Mouse (Mus musculus) cerebellum, adult (tissue): ENCODE data around the gene Fxn.

Source experiments
- ATAC-seq: cut with Nextera tagmentation; 2 replicates; pipeline ENCODE4 v1.9.2; 2017; ENCODE audit warnings: mild to moderate bottlenecking, moderate library complexity, mixed read lengths; ENCODE audit not compliant: insufficient number of reproducible peaks, low FRiP score, low TSS enrichment

Gene Fxn

DNA sequence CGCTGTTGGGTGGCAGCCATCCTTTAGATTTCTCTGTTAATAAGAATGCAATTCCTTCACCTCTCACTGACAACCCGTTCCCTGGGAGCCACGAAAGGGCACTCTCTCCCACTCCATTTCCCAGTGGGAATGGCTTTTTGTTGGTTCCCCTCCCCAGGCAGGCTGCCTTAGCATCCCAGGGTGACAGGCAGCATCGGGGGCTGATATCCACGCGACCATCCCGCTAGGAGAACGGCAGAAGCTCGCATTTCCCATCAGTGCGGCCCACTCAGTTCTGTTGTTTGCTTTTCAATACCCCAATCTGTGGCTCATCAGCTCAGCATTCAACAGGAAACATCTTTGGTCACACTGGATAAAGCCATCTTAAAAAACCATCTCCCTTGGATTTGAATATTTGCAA lies 21.8 kb upstream of the Fxn start:
- no peak for ATAC-seq

DNA sequence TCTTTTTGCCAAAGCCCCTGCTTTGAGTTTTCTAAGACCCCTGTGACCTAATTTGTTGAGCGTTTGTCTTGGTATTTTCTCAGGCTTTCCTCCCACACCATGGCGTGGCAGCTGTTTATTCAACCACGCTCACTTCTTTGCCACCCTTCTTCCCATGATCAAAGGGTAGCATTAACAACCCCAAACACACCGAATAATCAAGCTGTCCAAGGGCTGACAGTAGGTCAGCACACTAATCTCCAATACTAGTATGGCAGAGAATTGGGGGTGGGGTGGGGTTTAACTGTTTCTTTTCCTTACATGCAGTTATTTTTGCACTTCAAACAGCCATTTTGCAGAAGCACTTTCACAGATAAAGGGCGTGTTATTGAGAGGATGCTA lies 21.4 kb upstream of the Fxn start:
- ATAC-seq, result no peak

DNA sequence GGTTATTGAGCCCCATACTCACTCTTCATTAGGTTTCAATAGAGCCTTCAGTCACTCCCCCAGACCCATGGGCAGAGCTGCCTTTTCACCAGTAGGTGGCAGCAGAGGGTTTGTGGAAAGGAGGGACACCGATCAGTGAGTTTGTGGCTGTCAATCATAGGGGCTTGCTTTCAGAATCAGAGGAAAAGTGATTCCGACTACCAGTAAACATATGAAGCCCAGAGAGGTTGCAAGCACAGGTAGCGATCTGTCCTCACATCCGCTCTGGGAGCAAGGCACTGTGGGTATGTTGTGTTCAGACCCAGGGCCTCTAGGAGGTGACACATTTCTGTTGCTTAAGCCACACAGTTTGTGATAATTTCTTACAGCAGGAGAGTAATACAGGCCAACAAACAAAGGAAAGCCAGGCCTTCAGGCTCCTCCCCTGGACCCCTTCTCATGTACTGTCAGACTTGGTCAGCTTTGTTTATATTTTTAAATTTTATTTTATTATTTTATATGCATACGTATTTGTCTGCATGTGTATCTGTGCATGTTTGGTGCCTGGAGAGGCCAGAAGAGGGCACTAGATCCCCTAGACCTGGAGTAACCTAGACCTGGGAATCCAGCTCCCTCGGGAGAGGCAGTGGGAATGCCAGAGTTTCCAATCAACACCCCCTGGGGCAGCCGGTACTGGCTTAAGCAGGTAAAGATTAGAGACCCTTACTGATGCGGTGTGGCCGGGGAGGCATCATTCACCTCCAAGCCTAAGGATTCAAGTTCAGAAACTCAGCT lies 20.8 kb upstream of the Fxn start:
- peak; percentile 71; the same call in 1 of the 2 replicates for ATAC-seq

DNA sequence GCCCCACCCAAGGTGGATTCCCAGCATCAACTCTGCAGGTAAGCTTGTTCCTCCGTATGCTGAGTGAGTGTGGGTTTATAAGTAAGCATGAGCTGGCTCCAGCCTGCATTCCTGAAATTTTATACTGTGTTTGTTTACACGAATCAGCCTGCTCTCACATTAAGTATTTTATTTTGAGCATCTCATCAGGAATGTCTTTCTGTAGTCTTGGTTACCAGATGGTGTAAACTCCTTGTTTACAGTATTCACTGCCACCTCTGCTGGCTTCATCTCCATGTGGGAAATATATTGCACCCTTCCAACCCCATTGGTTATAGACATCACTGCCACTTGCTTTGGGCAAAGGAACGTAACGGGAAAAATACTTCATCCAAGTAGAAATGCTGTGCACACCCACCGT lies 13.1 kb upstream of the Fxn start:
- ATAC-seq, result no peak

DNA sequence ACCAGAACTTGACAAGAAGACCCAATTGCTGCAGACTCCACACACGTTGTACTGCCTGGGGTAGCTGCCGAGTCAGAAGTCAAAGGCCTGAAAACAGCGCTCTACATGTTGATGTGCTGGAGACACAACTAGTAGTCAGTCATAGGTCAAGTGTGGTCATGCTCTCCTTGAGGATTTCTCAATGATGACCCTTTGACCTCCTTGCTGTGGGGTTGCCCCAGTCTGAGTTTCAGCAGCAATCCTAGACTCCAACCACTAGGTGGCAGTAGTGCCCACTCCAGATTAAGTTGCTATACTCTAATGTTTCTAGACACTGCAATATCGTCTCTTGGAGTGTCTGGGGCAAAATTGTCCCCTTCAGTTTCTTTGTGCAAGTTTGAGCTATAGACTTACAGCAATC lies 3.8 kb upstream of the Fxn start:
- no peak for ATAC-seq

DNA sequence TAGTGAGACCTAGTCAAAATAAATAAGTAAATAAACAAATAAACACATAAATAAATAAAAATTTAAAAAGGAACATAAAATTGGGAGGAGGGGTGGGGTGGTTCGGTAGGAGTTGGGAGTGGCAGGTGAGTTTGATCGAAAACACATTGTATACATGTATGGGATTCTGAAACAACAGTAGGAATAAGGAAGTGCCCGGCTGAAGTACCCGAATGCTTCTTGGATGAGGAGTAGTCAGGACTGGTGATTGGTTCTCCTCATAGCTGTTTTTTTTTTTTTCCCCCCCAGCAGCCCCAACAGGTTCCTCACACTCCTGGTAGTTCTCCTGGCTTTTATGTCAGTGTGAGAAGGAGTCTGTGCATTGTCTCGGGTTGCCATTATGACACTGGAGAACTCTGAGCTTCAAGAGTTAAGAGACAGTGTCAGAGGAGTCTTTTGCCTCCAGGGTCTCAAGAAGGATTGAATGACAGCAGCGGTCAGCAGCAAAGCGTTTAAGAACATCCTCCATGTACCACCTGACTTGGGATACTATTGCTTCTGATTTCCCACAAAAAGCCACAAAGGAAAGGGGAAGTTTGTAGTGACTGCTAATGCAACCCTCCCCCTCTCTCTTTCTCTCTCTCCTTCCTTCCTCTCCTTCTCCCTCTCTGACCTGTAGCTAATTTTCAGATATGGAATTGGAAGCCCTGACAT lies 1.0 kb upstream of the Fxn start:
- no peak for ATAC-seq

DNA sequence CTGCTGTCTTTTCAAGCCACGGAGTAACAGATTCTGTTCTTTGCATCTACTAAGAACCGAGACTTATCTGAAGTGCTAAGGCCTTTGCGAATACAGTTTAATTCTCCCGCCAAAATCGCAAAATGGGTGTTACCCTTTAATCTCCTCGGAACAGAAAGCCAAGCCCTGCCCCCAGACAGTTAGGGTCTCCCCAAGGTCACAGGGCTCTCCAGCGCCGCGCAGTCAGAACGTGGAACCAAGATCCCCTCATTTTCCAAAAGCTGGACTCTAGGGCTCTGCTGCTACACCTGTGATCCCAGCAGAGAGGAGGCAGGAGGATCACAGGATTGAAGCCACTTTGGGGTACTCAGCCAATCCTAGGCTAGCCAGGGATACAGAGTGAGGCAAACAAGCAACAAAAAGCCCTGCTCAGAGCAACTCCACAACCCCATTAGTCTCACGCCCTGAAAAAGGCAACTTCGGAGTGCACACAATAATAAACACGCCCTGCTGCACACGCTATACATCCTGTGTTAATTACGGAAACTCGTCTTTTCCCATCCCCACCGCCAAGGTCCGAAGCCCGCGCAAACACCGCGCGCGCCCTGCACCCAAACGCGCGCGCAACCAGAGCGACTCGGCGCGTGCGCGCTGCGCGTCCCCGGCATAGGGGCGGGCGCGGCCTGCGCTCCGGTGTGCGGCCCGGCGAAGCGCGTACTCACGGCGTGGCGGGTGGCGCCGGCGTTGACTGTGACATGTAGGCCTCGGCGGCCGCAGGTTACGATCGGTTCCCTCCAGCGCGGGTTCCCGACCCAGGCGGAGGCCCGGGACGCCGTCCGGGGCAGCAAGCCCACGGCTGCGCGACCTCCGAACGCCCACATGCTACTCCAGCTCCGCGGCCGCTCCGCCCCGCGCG lies 452 bp downstream of the Fxn start:
- ATAC-seq, result peak; percentile 73

DNA sequence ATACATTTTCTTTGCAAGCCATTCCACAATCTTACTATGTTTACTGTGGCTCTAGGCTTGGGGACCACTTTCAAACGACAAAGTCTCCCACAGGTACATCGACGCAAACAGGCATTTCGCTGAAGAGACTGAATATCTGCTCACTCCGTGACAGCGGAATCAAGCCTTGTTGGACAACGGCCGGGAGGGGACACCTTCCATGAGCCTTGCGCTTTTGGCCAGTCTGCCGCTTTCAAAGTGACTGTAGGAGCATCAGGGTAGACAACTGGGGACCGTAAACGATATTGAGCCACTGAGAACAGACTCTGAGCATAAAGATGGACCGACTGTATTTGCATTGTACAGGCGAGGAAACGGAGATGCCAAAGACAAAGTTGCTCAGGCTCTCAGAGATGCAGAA lies 1.5 kb downstream of the Fxn start:
- no peak for ATAC-seq

DNA sequence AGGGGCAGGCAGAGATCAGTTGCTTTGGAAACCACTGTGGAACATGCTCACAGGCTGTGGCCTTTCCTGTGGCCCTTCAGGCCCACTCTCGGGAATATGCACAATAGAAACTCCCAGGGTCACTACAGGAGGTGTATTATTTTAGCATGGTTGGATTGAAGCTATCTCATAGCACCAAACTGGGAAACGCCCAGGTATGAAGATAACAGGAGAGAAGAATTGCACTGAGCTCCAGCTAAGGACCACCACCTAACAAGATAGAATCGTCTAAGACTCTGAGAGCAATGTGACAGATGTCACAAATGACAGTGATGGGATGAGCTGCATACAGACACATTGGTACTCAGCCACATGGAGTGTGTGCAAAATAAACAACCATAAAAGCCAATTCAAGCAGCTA lies 6.1 kb downstream of the Fxn start:
- no peak for ATAC-seq

DNA sequence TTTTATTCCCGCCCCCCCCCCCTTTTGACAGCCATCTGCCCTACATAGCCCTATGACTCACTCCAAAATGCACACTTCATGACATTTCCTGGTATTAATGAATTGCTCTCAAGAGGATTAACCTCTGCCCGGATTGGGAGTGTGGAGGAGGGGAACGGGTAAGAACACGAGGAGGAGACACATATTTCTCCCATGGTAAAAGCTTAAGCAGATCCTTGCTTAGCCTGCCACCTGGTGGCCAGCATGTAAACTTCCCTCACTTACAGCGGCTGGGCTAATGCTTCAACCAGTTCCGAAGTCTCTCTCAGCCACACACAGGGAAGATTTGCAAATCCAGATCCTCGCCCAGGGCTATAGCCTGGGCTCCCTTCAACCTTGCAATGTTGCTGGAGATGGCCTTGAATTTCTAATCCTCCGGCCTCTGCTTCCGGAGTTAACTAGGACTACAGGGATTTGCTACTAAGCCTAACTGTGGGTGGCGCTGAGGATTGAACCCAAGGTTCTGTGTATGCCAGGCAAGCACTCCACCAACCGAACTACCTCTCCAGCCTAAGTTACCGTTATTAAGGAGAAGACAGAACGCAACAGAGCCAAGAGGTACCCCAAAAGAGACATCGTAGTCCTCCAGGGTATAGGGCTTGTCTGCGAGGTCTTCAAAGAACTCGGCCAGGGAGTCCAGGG lies 8.5 kb downstream of the Fxn start:
- peak; percentile 93 for ATAC-seq

DNA sequence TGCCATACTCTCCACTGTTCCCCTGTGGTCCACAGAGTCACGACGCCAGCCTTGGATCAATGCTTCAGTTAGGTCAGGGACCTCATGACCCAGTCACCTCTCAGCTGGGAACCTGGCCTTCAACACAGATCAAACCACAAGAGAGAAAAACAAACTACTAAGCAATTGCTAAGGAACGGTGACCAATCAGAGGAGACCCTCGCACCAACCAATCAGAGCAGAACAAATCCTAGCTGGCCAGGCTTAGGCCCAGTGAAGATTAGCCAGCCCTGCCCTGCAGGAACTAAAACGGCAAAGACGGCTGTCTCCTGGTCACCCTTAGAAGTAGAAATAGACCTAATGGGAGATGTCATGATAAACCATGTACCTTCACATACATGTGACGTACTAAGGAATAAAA lies 9.1 kb downstream of the Fxn start:
- peak; percentile 46; the same call in 1 of the 2 replicates for ATAC-seq

DNA sequence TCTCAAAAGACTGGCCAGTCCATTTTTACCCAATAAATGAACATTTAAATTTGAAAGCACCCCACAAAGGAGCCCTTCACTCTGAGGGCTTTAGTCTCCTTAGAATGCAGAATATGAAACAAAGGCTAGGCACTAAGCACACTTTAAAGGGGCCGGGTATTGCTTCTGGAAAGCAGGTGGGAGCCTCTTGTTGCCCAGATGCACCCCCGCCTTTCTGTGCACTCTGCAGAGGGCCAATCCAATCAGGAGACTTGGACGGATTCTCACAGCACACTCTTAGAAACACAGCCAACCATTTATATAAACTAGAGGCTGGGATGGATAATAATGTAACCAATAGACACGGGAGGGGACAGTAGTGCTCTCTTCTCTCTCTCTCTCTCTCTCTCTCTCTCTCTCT lies 11.9 kb downstream of the Fxn start:
- ATAC-seq, result no peak

DNA sequence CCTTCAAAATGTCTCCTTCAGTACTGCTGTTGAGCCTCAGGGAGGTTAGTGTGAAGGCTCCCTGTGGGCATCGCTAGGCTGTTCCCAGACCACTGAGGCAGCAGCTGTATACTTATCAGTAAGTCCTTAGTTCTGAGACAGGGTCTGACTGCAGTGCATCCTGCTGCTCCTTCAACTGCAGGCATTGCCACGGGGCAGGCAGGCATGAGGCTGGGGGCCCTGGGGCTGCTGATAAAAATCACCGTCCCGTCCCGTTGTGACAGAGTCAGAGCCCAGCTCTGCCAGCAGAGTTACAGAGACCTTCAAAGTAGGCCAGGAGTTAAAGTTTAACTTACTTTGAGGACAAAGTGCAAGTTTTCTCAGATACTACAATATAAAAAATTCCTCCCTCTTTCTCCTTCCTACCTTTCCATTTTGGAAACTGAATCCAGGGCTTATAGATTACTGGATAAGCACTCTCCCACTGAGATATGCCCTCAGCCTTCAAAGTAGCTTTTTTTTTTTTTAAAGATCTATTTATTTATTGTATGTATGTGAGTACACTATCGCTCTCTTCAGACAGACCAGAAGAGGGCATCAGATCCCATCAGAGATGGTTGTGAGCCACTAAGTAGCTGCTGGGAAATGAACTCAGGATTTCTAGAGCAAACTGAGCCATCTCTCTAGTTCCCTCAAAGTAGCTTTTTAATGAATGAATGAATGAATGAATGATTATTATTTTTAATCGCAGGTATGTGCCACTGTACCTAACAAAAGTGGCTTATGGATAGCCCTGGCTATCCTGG lies 14.2 kb downstream of the Fxn start:
- no peak for ATAC-seq

DNA sequence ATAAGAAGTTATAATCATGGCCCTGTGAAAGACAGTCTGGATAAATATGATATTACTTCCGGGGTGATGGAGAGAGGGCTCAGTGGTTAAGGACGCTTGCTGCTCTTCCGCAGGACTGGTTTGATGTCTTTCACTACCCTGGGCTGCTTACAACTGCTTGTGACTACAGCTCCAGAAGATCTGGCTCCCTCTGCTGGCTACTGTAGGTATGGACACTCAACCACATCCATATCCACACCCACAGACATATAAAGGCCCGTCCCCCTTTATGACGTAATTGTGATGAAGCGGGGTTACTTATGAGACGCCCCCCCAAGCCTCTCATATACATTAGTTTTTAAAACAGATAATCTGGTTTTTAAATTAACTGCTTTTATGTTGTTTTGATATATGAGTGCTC lies 15.4 kb downstream of the Fxn start:
- ATAC-seq, result peak; percentile 80

DNA sequence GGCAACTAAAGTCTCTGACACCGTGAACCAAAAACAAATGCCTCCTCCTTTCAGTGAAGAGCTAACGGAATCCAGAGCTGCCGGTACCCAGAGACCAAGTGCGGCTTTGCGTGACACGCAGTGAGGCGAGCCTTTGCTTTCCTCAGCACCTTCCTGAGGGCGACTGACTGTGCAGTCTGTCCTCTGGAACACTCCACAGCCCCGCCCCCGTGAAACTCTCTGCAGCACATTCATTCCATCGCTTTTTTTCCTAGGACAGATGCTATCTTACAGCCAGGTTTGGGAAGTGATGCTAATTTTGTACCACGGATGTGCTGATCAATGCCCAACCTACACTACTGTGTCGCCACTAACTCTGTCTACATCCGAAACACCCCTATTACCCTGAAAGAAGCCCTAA lies 17.7 kb downstream of the Fxn start:
- ATAC-seq, result no peak

DNA sequence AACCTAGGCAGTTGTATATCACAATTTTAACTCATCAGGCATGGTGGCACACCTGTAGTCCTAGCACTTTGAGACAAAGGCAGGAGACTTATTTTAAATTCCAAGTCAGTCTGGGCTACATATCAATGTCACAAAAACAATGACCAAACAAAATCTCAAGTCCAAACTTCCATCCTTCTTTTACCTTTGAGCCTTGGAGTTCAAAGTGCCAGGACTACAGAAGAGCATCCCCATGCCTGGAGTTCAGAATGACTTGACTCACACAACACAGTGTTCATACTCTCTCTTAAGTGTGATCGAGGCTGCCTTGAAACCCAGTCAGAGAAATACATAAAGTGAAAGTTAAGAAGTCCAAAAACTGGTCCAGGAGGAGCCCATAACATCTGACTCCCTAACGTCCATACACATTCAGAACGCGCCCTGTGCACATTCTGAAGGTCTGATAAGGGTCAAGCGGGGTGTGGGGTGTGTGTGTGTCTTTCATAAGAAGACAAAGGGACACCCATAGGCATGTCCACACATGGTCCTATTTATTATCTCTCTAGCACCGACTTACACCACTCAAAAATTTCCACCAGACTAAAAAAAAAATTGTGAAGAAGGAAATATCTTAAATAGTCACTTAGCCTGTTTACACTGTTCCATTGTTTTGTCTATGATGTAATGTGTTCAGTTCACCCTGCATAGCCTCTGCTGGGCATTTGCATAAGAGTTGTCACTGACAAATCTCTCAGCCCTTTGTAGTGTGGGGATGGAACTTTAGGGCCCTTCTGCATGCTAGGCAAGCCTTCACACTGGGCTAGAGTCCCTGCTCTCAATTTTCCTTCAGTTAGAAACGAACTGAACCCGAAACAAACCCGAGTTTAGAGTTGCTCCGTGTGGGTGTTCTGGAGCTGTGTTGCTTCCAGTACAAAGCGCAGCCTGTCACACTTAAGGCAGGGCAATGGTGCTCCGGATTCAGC lies 20.7 kb downstream of the Fxn start:
- no peak for ATAC-seq

DNA sequence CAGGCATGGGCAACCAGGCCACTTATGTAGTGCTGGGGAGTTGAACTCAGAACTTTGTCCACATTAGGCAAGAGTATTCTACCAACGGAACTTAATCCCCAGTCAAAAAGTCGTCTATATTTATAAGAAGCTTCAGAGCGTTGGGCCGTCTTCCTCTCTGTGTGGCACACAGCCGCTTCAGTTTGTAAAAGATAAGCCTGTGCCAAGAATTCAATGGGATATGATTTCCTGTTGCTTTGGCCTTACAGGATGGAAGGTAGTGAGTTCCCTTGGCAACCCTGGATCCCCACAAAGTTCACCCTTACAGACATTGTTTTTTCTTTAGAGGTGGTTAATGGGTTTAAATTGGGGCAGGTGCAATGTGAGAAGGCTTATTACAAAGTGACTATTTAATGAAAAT lies 22.0 kb downstream of the Fxn start:
- ATAC-seq, result no peak

DNA sequence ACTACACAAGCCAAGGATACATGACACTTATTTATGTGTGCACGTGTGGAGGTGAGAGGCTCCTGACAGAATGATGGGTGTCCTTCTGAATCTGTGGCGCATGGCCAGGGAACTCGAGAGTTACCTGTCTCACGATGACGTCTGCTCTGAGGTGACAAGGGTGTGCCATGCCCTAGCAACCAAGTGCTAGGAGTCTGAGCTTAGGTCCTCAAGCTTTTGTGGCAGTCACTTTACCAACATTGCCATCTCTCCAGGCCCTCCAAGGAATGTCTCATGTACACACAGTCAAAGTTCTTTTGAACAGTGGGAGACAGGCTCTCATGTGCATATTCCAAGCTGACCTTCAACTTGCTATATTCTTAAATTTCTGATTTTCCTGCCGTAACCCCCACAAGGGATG lies 22.4 kb downstream of the Fxn start:
- ATAC-seq, result no peak
